8 mouse cellular contexts compared by ENCODE assay signal in the genomic region with DNA sequence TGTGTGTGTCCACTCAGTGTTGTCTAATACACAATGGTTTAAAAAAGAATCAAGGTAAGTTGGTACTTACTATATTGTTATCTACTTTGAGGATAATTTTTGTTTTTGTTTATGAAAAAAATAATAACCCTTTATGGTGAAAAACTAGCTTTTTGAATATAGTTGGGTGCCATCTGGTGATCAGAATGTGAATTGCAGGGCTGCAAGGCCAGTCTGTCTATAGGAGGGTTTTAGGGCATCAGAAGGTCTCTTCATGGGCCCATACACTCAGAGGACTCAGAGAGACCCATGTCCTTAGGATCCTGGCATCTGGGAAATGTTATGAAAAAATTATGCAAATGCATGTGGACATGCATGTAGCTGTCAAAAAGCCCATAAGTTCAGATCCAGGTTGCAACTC. TPM values are rescaled to one million over a fixed set of nuclear protein-coding genes. Genes with fewer than 3 reads are reported as not detected.
DNase-seq lines count a peak whose midpoint lies in the region; ATAC-seq and TF ChIP-seq lines count a peak whose summit lies in the region.

No protein-coding gene starts in this region.

- no peaks in the 10 kb centered on the region for H3K9me3 ChIP-seq in embryonic facial prominence, embryonic 11.5 days (replicated peaks; ENCODE audit: control insufficient read depth, low read length)
- H3K9me3 ChIP-seq in liver, postnatal 0 days (ENCODE audit: low read length), result no peaks in the 10 kb centered on the region

- ATAC-seq in embryonic facial prominence, embryonic 11.5 days (replicated peaks; ENCODE audit: insufficient number of reproducible peaks, low FRiP score, low TSS enrichment, low read depth), result no peak
- ATAC-seq in liver, postnatal 0 days, result no peak

- no peaks in the 10 kb centered on the region for H3K36me3 ChIP-seq in embryonic facial prominence, embryonic 11.5 days (replicated peaks; ENCODE audit: control insufficient read depth, insufficient read depth, low read depth, low read length)
- no peaks in the 10 kb centered on the region for H3K36me3 ChIP-seq in liver, postnatal 0 days (replicated peaks; ENCODE audit: insufficient read depth, low read length)

- no peak overlapping the region for H3K27ac ChIP-seq in embryonic facial prominence, embryonic 11.5 days (replicated peaks; ENCODE audit: low read depth, low read length)
- H3K27ac ChIP-seq in liver, postnatal 0 days (ENCODE audit: low read depth), result no peak overlapping the region

- H3K4me2 ChIP-seq in embryonic facial prominence, embryonic 11.5 days (ENCODE audit: low read depth, low read length), result no peak overlapping the region
- H3K4me2 ChIP-seq in liver, postnatal 0 days (ENCODE audit: low read depth, low read length), result no peak overlapping the region

- TF ChIP-seq EP300 in liver, postnatal 0 days (IDR thresholded peaks at IDR 0.05; ENCODE audit: low read depth), result no peak

- no peaks in the 10 kb centered on the region for H3K4me1 ChIP-seq in embryonic facial prominence, embryonic 11.5 days (ENCODE audit: control insufficient read depth, insufficient read depth, low read length)
- H3K4me1 ChIP-seq in liver, postnatal 0 days (ENCODE audit: insufficient read depth), result no peaks in the 10 kb centered on the region

- H3K9ac ChIP-seq in embryonic facial prominence, embryonic 11.5 days (replicated peaks; ENCODE audit: low read length), result no peak overlapping the region
- no peak overlapping the region for H3K9ac ChIP-seq in liver, postnatal 0 days (replicated peaks)

- peak; percentile 61 for TF ChIP-seq CTCF in liver, postnatal 0 days (IDR thresholded peaks at IDR 0.05; ENCODE audit: low read depth)

- peak; percentile 36 for DNase-seq in adrenal gland, postnatal 10 days
- DNase-seq in adrenal gland, adult 8-10 months, result no peak
- DNase-seq in left cerebral cortex, adult 18-20 months (ENCODE audit: low spot score in 2 of 2), result peak; percentile 8 to 41
- no peak for DNase-seq in left cerebral cortex, adult 11 months (ENCODE audit: low spot score)
- peak; percentile 3 for DNase-seq in T-cell, adult 2 months (ENCODE audit: low spot score)
- peak; percentile 67 for DNase-seq in embryonic facial prominence, embryonic 11.5 days (ENCODE audit: low spot score)
- peak; percentile 28 for DNase-seq in liver, postnatal 0 days
- peak; percentile 45 for DNase-seq in thymus, postnatal 14 days

- H3K27me3 ChIP-seq in embryonic facial prominence, embryonic 11.5 days (ENCODE audit: control insufficient read depth, insufficient read depth, low read length), result no peaks in the 10 kb centered on the region
- H3K27me3 ChIP-seq in liver, postnatal 0 days (ENCODE audit: insufficient read depth, low read length), result no peaks in the 10 kb centered on the region

- no peak overlapping the region for H3K4me3 ChIP-seq in embryonic facial prominence, embryonic 11.5 days (ENCODE audit: low read depth, low read length)
- no peak overlapping the region for H3K4me3 ChIP-seq in liver, postnatal 0 days (ENCODE audit: low read depth, low read length)

RNA-seq across cellular contexts. Expression of a gene that starts 34.2 kb away (rescaled TPM):
- total RNA-seq in adrenal gland, postnatal 10 days (2021), result 100 to 1,000 TPM; 151 to 189 TPM
- 100 to 1,000 TPM in 2 of 4 experiments, 10 to 100 TPM in 2; 53.5 to 165 (median 112) TPM for total RNA-seq in adrenal gland, adult 8-10 months (2022)
- 100 to 1,000 TPM; 301 to 320 TPM for total RNA-seq in left cerebral cortex, adult 18-20 months (2021)
- 720 and 723 TPM in 2 replicates for polyA plus RNA-seq in embryonic facial prominence, embryonic 11.5 days (2014; fragmentation: Nextera tagmentation; extraction: Ambion mirVana)
- 179 and 196 TPM in 2 replicates for polyA plus RNA-seq in liver, postnatal 0 days (2015; fragmentation: Nextera tagmentation; extraction: Ambion mirVana)

RNA-seq across cellular contexts. Expression of a gene that starts 59.4 kb away (rescaled TPM):
- 100 to 1,000 TPM; 237 to 281 TPM for total RNA-seq in adrenal gland, postnatal 10 days (2021)
- total RNA-seq in adrenal gland, adult 8-10 months (2022), result 100 to 1,000 TPM; 214 to 296 (median 285) TPM
- 100 to 1,000 TPM; 125 to 131 TPM for total RNA-seq in left cerebral cortex, adult 18-20 months (2021)
- polyA plus RNA-seq in embryonic facial prominence, embryonic 11.5 days (2014; fragmentation: Nextera tagmentation; extraction: Ambion mirVana), result 678 and 760 TPM in 2 replicates
- 220 and 246 TPM in 2 replicates for polyA plus RNA-seq in liver, postnatal 0 days (2015; fragmentation: Nextera tagmentation; extraction: Ambion mirVana)

Comparison
In these comparisons a context has a peak if more than half of its experiments do, and no peak if none do; other contexts are left out.
1. DNase-seq: peak in adrenal gland, postnatal 10 days (single experiment), left cerebral cortex, adult 18-20 months (2 of 2), T-cell, adult 2 months (single experiment), embryonic facial prominence, embryonic 11.5 days (single experiment), liver, postnatal 0 days (single experiment) and thymus, postnatal 14 days (single experiment); none in adrenal gland, adult 8-10 months (single experiment) and left cerebral cortex, adult 11 months (single experiment).